Mouse (Mus musculus) MEL-GATA-1-ER (cell line): Measurements from ENCODE around the gene Pik3r3.
"Not testable (repeated sequence)": the region's sequence is repeated elsewhere in the genome, so short reads cannot be mapped to it uniquely, and the experiment has no call there.

Experiments
- DNase-seq: peaks from one replicate; pipeline ENCODE4 v3.0.0-alpha.2; 2012; ENCODE audit warnings: low read depth; ENCODE audit errors: extremely low read depth

Gene Pik3r3

DNA sequence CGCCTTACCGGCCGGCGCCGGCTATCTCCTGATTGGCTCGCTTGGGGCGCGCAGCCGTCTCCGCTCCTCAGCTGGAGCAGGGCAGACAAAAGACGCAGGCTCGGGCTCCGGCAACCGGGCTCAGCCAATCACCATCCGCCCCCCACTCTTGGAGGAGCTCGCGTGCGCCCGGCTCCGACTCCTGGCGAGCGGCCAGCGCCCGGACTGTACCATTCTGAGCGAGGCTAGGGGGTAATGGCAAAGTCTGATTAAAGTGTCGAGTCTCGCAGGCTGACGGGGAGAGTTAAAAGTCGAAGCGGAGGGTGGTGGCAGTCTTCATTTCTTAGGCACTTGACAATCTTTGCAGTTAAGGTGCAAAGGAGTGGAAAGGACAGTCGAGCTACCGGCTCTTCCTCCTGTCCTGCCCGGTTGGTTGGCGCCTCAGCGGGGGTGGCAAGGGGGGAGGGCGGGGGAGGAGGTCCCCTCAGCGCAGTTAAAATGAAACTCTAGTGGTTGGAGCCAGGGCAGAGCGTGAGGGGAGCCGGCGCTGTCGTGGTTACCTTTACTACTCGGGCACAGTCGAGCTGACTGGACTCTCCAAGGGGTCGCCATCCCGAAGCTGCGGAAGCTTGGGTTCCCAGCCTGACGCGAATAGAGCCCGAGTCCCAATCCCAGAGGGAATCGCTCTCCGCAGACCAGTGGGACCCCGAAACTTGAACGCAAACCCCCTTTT, at the start of gene Pik3r3:
TSS of gene Pik3r3 (plus strand) at position 479 of the 712 bp plus-strand sequence.
- DNase-seq = peak; percentile 94

DNA sequence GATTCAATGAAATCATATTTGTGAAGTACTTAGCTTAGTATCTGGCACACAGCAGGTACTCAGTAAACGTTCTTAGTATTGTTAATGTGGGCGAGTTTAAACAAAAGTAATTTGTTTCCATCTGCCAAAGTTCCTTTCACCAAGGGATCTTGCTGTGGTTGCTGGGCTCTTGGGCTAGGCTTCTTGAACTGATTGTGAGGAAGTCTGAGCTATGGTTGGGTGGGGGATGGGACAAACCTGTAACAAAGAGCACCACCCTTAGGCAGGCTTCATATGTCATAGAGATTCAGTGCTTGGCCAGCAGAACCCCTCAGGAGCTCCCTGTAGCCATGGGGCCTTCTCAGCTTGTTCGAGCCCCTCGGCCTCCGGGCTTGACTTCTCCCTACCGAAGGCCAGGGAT, 48.3 kb upstream of the Pik3r3 start, which contains the start of the genes 1700042G07Rik and Gm49337:
TSS of gene 1700042G07Rik (plus strand) at position 301 of the 400 bp plus-strand sequence.
TSS of gene Gm49337 (plus strand) at position 313 of the 400 bp plus-strand sequence.
- no peak for DNase-seq

DNA sequence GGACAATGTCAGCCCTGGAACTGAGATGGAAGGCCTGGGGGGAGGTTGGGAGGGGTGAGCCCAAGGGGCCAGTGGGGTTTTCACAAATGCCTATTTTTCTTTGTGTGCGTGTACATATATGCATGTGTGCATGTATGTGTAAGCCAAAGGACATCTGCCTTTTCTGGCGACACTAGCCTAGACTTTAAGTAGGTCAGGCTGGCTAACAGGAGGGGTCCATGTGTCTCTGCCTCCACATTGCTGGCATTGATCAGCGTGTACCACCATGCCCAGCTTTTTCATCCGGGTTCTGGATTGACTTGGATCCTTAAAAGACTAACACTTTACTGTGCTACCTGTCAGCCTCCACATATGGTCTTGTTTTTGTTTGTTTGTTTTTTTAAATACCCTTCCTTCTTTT, 47.7 kb upstream of the Pik3r3 start:
- no peak for DNase-seq

DNA sequence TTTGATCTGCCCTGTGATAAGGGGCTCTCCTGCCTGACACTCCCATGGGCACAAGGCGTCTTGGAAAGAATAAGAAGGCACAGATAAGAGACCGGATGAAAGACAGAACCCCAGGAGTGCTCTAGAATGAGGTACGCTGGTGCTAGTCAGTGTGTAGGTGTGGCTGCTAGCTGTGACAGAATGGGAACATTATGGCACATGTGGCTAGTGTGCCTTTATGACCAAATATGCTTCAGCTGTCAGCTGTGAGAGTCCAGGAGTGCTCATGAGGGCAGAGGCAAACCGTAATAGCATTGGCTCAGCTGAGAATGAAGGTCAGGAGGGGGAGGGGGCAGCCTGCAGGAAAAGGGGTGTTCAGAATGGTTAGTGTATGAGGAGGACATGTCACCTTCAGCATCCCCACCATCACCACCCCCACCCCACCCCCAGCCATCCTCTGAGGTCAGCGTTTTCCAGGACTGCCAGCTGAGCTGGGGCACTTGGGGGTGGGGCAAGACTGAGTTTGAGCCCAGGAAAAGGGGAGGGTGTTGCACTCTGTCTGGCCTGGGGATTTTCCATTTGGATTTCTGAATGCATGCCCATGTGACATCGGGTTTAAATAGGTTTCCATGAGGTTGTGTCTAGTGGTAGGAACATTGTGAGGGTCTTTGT, 46.8 kb upstream of the Pik3r3 start:
- DNase-seq = no peak

DNA sequence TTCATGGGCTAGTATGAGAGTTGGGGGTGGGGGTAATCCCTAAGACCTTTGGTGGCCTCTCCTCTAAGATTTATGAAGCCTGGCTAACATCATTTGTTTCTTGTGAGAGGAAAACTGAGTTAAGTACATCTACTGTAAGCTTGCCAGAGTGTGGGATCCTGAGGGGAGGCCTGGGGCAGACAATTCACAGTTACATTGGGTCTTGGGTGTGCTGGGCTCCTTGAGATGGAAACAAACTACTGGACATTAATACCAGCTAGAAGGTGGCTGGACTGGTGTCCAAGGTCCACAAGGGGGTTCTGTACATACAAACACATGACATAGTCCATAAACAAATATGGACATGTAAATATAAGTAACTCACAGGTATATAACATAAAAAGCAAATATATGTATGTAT, 46.3 kb upstream of the Pik3r3 start:
- DNase-seq = no peak

DNA sequence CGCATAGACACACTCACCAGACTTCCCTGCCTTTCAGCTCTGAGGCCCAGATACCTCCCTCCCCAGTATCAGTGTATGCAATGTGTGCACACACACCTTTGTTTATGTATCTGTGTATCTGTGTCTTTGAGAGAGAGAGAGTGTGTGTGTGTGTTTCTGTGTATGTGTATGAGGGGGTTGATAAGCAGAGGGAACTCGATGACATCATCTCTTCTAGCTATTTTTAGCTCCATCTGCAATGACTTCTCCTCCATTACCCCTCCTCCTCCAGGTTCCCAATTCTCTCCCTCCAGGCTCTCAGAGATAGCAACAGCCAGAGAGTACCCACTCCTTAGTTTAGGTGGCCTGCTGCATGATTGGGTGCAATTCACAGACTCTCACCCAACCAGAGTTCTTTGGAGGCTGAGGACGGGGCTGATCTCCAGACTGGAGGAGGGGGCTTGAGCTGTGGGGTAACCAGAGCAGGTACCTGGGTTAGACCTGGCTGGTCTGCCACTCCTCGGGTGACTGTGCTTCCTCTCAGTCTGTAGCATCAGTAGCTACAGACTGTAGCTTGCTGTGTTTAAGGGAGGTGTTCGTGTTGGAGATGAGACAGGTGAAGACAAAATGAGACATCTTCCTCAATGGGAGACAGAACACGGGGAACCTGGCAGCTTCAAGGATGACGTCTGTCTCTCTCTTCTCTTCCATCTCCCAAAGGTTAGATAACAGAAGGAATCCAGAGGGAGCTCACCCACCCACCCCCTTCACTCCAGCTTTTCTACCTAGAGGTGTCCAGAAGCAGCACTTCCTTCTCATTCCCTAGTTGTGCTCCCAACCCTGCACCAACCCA, 45.5 kb upstream of the Pik3r3 start:
- DNase-seq = peak; percentile 43

DNA sequence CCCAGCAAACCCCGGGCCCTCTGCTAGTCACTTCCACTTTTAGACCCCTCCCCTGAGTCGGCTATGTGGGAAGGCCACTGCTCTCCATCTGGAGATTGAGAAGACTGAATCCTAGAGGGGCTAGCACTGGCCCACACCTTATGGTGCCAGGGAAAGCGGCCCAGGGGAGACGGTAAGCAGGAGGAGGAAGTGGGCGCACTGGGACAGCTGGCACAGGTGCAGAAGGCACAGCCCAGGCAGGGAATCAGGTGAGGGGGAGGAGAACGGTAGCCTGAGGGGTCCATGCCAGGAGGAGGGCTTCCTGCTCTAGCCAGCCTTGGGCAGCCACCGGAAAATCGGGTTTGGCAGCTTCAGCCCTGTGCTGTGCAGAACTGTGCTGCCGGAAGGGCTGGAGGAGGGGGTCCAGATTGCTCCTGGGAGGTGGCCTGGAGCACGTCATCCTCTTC, 44.9 kb upstream of the Pik3r3 start:
- no peak for DNase-seq

DNA sequence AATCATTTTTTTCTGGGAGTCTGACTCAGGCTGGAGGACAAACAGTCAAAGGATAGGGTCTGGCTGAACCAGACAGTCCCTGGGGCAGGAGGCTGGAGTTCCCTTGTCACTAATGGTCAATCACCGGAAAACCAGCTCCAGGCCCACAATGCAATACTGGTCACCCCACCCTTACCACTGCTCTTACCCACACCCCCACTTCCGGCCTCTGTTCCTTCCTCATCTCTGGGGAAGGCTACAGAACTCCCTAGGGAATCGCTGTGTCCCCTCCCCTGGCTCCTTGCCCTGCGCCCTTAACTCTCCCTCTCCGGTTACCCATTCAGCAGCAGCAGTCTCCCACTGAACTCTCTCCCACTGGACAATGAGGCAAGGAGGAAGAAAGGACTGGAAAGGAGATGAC, 44.3 kb upstream of the Pik3r3 start:
- DNase-seq = no peak

DNA sequence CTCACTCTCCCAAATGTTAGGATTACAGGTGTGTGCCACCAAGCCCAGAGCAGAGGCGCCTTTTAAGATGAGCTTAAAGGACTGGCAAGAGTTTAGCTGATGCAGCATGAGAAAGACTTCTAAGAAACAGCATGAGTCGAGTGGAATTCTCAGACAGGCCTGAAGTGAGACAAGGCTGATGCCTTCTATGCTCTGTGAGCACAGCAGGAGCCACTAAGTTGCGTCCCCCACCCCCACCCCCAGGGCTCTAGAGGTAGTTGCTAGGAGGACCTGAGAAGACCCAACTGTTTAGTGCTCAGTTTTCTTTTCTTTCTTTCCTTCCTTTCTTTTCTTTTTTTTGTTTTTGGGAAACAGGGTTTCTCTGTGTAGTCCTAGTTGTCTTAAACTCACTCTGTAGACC, 39.3 kb upstream of the Pik3r3 start:
- DNase-seq = no peak

DNA sequence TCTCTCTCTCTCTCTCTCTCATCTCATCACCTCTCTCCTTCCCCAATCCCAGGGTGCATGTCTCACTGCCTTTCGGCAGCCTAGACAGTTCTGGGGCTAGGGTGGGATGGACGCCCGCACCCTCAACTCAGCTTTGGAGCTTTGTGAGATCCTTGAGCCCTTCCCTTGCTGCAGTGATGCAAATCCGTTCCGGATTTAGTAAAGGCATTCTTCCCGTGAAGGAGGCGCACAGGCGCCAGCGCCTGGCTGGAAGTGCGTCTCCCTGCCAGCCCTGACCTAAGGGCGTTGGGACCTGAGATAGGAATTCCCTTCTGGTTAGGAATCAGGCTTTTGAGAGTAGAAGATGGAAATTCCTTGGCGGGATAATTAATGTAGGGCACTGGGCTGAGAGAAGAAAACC, 38.7 kb upstream of the Pik3r3 start:
- no peak for DNase-seq

DNA sequence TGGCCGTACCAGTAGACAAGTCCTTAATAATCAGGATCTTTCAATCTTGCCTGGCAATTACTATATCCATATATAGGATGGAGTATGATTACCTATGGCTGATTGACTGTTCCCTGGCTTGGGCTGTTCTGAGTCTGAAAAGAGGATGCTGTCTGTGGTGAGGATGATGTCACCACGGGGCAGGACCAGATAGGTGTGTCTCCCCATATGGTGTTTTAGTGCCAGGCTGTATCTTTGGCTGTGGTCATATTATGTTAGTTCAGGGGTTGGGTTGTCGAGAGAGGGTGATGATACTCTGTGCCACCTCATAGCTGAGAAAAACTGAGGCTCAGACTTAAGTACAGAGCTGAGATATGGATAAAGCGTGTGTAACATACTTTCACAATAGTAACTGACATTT, 36.3 kb upstream of the Pik3r3 start:
- DNase-seq = no peak

DNA sequence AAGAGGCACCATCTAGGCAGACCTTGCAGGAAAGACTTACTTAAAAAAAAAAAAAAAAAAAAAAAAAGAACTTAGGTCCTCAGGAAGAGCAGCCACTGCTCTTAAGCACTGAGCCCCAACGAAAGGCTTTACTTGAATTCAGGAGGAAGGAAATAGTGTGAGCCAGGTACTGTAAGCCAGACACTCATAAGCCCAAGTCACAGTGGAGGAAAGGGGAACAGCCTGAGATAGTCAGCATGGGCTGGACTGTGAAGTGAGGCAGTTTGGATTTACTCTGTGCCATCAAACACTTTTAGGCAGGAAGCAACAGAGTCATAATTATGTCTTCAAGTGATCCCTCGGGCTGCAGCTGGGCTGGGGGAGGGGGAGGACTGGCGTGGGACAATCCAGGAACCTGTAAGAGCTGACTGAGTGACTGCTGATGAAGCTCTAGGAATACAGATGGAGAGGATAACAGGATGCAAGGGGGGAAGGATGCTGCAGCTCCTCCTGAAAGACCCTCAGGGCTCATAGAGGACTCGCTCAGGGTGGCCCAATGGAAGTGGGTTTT, 29.1 kb upstream of the Pik3r3 start:
- peak; percentile 59 for DNase-seq

DNA sequence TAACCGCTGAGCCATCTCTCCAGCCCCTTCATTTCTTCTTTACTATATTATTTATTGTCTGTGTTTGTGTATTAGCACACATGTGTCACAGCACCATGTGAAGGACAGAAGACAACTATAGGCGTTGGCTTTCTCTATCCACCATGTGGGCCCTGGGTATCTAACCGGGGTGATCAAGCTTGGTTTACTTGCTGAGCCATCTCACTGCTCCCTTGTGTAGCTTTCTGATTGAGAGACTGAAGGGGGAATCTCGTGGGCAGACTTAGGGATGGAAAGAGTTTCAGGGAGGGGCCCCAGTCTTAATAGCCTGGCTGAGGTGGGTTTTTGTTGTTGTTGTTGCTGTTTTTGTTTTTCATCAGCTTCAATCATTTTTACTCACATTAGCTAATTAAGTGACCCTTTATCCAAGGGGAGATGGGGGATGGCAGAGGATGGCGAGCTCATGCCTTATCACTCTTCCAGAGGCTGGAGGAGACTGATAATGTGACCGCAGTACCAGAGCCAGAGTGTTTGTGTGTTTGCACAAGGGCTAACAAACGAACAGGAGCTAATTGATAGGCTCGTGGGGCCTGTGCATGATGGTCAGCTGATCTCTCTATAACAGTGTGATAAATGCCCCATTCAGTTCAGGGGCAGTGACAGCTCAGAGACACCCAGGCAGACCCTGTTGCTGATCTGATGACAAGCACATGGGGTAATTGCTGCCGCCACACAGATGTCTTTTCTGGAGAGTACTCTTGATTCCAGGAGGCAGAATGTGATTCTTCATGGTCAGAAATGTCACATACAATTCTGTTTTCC, 27.6 kb upstream of the Pik3r3 start:
- peak; percentile 85 for DNase-seq

DNA sequence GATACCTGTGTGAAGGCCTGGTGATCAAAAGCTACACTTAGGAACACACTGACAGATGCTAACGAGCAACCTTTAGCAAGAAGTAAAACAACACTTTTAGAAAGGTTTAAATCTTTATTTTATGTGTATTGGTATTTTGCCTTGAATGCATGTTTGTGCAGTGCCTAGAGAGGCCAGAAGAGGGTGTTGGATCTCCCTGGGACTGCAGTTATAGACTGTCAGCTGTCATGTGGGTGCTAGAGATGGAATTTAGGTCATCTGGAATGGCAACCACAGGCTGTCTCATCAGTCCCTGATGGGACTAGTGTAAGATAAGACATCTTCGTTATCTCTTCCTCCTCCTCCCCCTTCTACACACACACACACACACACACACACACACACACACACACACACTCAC, 23.0 kb upstream of the Pik3r3 start:
- DNase-seq = no peak

DNA sequence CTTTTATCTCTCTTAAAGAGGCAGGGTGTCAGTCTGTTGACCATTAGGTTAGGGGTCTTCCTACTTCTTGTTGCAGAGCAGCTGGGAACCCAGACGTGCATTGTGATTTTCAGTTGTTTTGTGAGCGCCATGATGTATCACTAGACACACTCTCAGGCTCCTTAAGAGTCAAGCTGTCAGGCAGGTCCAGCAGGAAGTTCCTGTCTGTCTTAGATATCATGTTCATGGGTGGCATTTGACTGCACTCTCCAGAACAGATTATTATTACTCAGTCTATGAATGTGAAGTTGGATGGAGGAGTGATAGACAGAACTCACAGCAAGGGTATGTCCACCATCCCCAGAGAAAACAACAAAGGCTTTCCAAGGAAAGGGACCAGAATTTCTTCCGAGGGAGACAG, 17.0 kb upstream of the Pik3r3 start:
- no peak for DNase-seq

DNA sequence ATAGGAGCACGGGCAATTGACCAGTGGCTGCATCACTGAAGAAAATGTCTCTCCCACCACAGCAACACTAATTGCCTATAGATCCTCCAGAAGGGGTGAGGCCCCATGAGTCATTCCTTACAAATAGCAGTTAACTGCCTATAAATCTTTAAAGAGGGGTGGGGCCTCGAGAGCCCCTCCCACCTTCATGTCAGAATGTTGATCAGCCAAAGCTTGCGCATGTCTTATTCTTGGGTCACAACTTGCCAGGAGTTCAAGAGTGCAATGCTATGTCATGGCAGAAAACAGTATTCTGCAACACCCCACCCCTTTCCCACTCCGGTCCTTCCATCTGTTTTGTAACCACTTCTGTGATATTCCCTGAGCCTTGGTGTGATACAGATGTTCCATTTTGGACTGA, 14.9 kb upstream of the Pik3r3 start:
- no peak for DNase-seq

DNA sequence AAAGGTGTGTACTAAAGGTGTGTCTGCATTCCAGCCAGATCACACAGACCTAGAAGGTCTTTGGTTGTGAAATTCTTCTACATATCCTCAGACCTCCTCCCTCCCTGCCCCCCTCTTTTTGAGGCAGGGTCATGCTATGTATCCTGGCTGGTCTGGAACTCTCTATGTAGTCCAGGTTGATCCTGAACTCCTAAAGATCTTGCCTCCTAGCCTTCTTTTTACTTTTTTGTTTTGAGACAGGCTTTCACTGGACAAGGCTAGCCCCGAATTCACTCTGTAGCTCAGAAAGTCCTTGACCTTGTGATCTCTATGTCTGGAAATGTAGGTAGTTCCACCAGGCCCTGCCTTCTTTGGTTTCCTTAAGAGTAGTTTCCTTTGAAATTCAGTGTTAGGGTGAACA, 12.5 kb upstream of the Pik3r3 start:
- DNase-seq = no peak

DNA sequence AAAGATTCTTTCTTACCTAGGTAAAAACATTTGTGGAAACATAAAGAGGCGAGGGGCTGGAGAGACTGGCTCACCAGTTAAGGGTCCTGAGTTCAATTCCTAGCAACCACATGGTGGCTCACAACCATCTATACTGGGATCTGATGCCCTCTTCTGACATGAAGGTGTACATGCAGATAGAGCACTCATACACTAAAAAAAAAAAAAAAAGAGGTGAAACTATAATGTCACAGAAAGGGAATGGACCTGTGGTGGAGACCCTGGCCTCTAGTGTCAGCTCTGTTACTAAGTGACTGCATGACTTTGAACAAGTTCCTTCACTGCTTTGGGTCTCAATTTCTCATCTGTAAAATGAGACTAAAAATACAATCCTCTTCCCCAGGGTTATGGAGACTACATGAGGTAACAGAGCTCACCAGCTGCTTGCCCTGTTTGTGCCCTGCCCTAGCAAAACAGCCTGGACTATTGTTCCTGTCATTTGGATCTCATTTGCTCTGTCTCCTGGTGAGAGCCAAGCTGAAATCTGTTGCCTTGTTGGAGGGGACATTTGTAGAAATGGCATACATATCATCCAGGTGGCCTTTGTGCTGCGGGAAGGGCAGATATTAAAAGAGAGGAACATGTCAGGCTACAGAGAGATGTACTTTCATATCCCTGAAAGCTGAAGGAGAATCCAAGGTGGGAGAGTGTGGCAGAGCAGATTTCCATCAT, 5.4 kb upstream of the Pik3r3 start:
- DNase-seq = no peak

DNA sequence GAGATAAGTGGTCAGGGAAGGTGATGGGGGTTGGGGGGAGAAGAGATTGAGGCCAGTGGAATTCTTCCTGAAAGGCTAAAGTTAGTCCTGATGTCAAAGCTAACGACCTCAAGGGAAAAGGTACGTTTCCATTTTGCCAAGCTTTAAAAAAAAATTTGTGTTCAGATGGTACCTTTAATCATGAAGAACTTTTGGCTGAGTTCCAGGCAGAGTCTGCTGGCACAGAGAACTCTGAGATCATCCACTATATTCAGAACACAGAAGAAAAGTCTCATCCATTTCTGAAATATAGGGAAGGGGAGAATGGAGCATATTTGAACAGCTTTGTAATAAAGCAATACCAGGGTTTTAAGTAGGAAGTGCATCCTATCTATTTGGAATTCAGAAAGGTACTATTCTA, 4.4 kb upstream of the Pik3r3 start:
- no peak for DNase-seq

DNA sequence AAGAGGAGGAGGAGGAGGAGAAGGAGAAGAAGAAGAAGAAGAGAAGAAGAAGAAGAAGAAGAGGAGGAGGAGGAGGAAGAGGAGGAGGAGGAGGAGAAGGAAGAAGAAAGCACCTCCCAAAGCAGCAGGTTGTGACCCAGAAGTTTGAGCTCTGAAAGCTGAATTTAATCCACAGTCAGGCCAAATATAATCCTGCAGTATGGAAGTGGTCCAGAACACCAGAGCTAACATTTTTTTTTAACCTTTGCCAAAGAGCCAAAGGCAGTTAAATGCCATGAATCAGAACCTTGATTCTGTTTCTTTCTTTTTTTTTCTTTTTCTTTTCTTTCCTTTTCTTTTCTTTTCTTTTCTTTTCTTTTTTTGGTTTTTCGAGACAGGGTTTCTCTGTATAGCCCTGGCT, 3.8 kb upstream of the Pik3r3 start:
- DNase-seq = not testable (repeated sequence)
